Mouse (Mus musculus) olfactory bulb, adult 2 months (tissue): ENCODE results near the gene Sf3b3.

Experiments
- CTCF ChIP-seq: fragments of 200-500 bp; IDR thresholded peaks from 2 replicates; pipeline ENCODE4 v1.5.1; 2012; ENCODE audit warnings: low read depth, mild to moderate bottlenecking, low read length, moderate library complexity; ENCODE audit not compliant: insufficient read depth
- POLR2A ChIP-seq: fragments of 200-500 bp; IDR thresholded peaks from 2 replicates; pipeline ENCODE4 v1.6.1; 2012; ENCODE audit warnings: mild to moderate bottlenecking, low read depth, low read length, moderate library complexity; ENCODE audit not compliant: insufficient read depth

GRCm38 (mm10) chr8:110886634-110887033, 40.0 kb upstream of the Sf3b3 start:
- no peak for TF ChIP-seq CTCF
- TF ChIP-seq POLR2A, result no peak
